Mouse (Mus musculus): ENCODE data around the gene Fbxo22. TPM values are rescaled to one million over a fixed set of nuclear protein-coding genes. Genes with fewer than 3 reads are reported as not detected.

The Fbxo22 gene
- polyA plus RNA-seq, 1 experiment = 11.7 TPM

GRCm38 (mm10) chr9:55255604-55256003, 46.9 kb downstream of the Fbxo22 start:
- TF ChIP-seq GATA1 (IDR thresholded peaks at IDR 0.05; ENCODE audit: low read length) = no peak

- no peak for TF ChIP-seq GATA1 (IDR thresholded peaks at IDR 0.05; ENCODE audit: low read length)
Observed at GRCm38 (mm10) chr9:55257105-55257504, 48.4 kb downstream of the Fbxo22 start.

GRCm38 (mm10) chr9:55259741-55260140, 51.0 kb downstream of the Fbxo22 start:
- no peak for TF ChIP-seq GATA1 (IDR thresholded peaks at IDR 0.05; ENCODE audit: low read length)

- no peak for TF ChIP-seq GATA1 (IDR thresholded peaks at IDR 0.05; ENCODE audit: low read length)
Observed at GRCm38 (mm10) chr9:55264356-55265302, 55.9 kb downstream of the Fbxo22 start.

GRCm38 (mm10) chr9:55271960-55272560, 63.3 kb downstream of the Fbxo22 start:
- TF ChIP-seq GATA1 (IDR thresholded peaks at IDR 0.05; ENCODE audit: low read length) = no peak

GRCm38 (mm10) chr9:55273906-55274305, 65.2 kb downstream of the Fbxo22 start:
- TF ChIP-seq GATA1 (IDR thresholded peaks at IDR 0.05; ENCODE audit: low read length) = no peak

Other genes starting within 250 kb of the Fbxo22 start
- 0.04 TPM in 1 of 2 replicates, not detected in the other for gene Chrna5, start 228.0 kb upstream of the Fbxo22 start, polyA plus RNA-seq (2012)
- not detected in 2 replicates for gene Chrna3, start 182.4 kb upstream of the Fbxo22 start, polyA plus RNA-seq (2012)
- gene Chrnb4, start 160.1 kb upstream of the Fbxo22 start, polyA plus RNA-seq (2012) = not detected in 2 replicates
- 42.2 and 55.0 TPM in 2 replicates for gene Ube2q2, start 60.1 kb upstream of the Fbxo22 start, polyA plus RNA-seq (2012)
- gene Nrg4, start 117.9 kb downstream of the Fbxo22 start, polyA plus RNA-seq (2012) = not detected in 2 replicates
- not detected in 2 replicates for gene Tmem266, start 118.0 kb downstream of the Fbxo22 start, polyA plus RNA-seq (2012)